Mouse (Mus musculus): Measurements from ENCODE around the gene Serpina5.

DNA sequence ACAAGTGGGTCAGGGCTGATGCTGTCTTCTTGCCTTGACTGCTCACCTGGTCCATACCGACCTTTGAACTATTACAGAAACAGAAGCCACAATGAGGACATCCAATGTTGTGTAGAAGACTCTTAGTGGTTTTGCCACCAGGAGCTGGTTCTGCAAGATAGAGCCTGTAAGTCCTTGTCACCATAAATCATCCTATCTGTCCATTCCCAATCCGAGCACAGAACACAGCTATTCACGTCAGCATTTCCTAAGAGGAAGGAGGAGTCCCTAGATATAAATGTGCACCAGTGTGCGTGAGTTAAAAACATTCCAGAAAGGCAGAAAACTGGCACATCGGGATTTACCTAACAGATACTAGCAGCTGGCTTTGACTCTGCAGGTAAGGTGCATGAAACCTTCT lies 26.8 kb downstream of the Serpina5 start, which contains the start of gene Serpina3b:
- TF ChIP-seq CTCF (IDR thresholded peaks at IDR 0.05; ENCODE audit: extremely low read depth, insufficient read length, insufficient replicate concordance, low read depth, low read length): no peak
- no peak for TF ChIP-seq POLR2A (IDR thresholded peaks at IDR 0.05; ENCODE audit: low read depth, low read length)
